Mouse (Mus musculus) left cerebral cortex, postnatal 14 days (tissue): Measurements from ENCODE around the gene Coq8b. TPM values are rescaled to one million over a fixed set of nuclear protein-coding genes. Genes with fewer than 3 reads are reported as not detected.
"Not testable (repeated sequence)": the region's sequence is repeated elsewhere in the genome, so short reads cannot be mapped to it uniquely, and the experiment has no call there.

ENCODE experiments used
- DNase-seq, 2 experiments: peaks; one replicate each; pipeline ENCODE4 v3.0.0; 2021 to 2022; ENCODE audit warnings: low spot score in 2 of 2, mixed read lengths in 1 of 2
- intact Hi-C: fragments of 180-260 bp; cut with DNase I; formaldehyde crosslinking; loops from one replicate; pipeline ENCODE4 v1.15.1; 2025
- total RNA-seq, 2 experiments: library from RNA; stranded (reverse); gene quantifications; 2 replicates each; pipeline ENCODE4 v1.2.3; 2021

The Coq8b gene
- total RNA-seq, 2 experiments from 2014 or later = 31.2 to 34.8 TPM

DNA sequence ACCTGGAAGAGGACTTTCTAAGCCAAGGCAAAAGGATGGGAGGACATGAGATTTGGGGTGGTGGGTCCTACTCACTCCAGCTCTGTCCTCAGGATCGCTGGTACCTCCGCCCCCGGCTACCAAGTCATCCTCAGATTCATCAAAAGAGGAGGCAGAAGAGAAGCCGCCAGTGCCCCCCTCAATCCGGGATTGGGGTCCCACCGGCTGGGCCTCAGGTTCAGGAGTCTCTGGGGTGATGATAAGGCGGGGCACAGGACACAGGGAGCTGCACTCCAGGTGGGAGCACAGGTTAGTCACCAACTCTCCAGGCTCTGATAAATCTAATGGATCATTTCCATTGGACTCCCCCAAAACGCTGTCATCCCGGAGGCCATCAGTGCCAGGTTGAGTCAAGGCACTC is 5.5 kb upstream of the Coq8b start:
- intact Hi-C loops = no loop called here
- DNase-seq = no peak

DNA sequence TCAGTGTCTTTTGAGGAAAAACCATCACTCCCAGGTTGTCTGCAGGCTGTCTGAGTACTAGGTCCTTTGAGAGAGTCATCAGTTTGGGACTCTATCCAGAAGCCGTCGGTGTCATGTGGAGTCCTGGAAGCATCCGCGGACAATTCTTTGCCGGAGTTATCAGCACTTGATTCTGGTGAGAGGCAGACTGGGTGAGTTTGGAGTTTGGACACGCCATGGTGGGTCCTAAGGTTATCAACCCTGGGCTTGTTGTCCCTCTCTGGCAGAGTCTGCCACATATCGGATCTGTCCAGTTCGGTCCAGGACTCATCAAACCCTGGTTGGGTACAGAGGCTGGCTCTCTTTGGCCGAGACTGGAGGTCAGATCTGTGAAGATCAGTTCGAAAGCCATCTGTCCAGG is 5.1 kb upstream of the Coq8b start:
- no peak for DNase-seq
- intact Hi-C loops = no loop called here

DNA sequence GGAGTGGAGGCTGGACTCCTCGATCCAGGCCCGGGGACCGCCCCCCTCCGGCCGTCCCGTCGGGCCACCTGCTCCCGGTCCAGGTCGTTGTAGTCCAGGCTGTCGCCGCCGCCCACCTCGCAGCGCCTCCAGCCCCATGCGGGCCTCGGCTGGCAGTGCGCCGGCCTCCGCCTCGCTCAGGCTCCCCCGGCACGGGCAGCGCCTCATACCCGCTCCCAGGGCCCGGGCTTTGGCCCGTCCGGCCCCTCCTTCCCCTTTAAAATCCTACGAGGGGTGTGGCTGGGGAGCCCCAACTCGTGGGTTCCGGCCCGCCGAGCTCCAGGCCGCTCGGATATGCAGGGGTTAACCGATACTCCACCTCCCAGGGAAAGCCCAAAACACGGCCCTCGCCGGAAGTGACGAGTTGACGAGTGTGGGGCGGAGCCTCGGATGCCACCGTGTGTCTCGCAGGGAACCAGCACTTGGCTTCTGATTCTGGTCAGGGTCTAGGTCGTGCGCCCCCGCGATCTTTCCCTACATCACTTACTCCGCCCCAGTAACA is 4.5 kb upstream of the Coq8b start, which contains the start of gene Itpkc:
TSS of gene Itpkc (minus strand) at position 381 of the 541 bp plus-strand sequence.
- intact Hi-C loops = no loop called here
- peak; percentile 91 to 92 for DNase-seq

DNA sequence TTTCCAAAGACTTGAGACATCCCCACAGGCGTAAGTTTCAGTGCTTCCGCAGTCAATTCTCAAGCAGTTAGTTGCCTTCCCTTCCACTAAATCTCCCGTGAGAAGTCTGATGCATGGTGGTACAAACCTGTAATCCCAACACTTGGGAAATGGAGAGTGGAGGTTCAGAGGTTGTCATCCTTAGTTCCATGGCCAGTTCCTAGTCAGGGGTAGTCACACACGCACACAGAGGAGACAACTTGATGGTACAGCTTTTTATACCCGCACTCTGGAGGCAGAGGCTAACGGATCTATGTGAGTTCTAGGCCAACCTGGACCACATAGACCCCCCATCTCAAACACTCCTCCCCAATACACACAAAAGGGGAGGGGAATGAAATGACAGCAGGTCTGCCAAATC is 4.0 kb upstream of the Coq8b start:
- DNase-seq = no peak
- intact Hi-C loops = no loop called here

DNA sequence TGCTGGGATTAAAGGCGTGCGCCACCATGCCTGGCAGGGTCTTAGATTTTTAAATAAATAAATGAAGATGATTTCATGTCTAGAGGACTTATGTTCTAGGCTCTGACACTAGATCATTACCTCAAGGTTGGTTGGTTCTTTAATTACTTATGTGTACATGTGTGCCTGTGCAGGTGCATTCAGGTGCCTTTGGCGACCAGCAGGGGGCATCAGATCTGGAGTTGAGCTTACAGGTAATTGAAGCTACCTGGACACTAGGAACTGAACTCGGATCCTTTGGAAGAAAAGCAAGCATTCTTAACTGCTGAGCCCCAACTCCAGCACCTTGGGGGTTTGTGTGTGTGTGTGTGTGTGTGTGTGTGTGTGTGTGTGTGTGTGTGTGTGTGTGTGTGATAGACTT is 2.0 kb upstream of the Coq8b start:
- intact Hi-C loops = no loop called here
- DNase-seq = no peak

DNA sequence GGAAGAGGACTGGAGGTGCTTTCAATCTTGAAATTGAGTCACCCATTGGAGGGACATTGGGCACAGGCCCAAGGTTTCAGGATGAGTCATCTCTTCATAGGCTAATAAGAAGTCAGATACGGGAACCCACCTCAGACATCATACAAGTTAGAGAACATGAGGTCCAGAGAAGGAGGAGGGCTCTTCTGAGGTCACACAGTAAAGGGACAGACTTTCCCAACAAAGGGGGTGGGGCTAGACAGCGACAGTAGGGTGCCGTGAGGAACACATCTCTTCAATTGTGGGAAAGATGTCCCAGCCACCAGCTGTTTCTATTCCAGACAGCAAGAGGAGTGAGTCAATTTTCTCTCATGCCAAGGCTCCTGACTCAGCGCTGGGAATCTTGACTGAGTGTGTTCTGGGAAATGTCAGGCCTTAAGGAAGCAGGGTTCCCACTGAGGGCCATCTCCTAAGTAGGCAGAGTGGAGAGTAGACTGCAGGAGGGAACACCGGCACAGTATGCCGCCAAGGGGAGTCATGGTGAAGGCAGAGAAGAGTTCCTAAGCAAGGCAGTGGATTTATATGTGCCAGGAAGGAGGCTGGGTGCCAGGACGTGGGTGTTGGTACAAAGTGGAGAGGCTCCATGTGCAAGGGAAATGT is 1.0 kb upstream of the Coq8b start:
- intact Hi-C loops = loop anchor here (2.0 kb wide), 1 partner anchor 27 kb away; the partner anchor contains the start of gene Numbl
- DNase-seq = peak; percentile 75 to 90

DNA sequence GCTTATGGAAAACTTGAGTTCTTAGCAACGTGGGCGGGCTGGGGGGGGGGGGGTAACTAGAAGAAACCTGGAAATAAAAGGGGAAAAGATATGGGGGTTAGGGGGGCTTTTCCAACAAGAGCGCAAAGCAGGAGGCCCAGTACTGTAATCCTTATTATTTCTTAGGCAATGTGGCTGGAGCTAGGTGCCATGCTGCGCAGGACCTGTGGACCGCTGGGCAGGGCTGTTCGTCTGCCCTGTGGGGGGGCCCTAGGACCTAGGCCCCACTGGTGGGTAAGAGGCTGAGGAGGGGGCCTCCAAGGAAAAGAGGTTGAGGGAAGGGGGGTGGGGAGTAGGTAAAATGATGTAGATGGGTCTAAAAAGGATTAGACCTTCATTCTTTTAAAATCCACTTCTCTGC is 477 bp downstream of the Coq8b start:
- no peak for DNase-seq
- intact Hi-C loops = loop anchor here (2.0 kb wide), 1 partner anchor 26 kb away; the partner anchor contains the start of gene Numbl

DNA sequence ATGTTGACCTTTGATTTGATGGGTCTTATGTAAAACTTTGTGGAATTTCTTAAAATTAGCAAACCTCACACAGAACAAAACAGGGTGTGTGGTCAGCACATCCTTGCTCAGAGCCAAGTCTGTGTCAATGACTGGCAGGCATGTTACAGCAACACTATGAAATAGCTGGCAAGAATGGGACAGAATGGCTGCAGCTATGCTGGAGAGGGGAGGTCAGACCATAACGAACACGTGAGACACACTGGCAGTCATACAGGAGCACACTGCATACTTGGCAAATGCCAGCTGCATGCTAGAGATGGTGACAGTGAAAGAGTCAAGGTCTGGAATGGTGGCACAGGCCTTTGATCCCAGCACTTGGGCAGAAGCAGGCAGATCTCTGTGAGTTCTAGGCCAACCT is 2.9 kb downstream of the Coq8b start:
- intact Hi-C loops = no loop called here
- DNase-seq = no peak

DNA sequence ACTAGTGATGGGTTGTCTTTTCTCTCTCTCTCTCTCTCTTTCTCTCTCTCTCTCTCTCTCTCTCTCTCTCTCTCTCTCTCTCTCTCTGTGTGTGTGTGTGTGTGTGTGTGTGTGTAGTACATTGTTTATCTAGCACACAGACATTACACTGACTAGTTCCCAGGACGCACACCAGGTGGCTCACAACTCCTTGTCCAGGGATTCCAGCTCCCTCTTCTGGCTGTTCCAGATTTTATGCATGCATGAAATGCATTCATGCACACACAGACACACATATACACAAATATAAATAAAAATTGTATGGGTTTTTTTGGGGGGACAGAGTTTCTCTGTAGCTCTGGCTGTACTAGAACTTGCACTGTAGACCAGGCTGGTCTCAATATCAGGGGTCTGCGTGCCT is 4.7 kb downstream of the Coq8b start:
- intact Hi-C loops = no loop called here
- DNase-seq = no peak

DNA sequence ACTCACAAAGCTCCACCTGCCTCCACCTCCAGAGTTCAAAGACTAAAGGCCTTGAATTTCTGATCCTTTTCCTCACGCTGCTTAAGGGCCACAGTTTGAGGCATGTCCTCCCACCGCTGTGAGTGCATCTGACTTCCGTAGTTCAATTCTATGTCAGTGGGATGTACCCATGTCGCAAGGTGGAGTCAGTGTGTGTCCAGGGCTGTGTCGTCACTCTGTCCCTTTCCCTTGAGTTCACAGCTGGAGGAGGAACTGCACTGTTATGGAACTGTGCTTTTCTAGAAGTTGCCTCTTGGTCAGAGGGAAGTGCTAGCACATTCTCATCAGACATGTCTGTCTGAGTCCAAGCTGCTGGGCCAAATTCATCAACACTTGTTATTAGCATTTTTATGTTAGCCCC is 5.7 kb downstream of the Coq8b start:
- no peak for DNase-seq
- intact Hi-C loops = no loop called here

DNA sequence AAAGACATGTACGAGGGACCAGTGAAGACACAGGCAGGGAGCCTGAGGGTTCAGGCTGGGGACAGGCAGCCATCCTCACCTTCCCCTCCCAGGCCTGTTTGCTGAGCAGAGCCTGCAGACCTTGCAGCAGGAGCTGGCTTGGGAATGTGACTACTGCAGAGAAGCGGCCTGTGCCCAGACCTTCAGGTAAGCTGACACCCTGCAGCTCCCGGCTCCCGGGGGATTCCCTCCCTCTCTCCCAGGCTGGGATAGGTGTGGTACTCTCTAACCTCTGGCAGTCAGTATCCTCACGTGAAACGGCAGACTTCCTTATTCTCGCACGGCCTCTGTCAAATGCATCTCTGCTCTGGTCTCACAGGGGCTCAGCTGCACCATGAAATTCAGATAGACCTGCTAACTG is 10.4 kb downstream of the Coq8b start:
- no peak for DNase-seq
- intact Hi-C loops = no loop called here

DNA sequence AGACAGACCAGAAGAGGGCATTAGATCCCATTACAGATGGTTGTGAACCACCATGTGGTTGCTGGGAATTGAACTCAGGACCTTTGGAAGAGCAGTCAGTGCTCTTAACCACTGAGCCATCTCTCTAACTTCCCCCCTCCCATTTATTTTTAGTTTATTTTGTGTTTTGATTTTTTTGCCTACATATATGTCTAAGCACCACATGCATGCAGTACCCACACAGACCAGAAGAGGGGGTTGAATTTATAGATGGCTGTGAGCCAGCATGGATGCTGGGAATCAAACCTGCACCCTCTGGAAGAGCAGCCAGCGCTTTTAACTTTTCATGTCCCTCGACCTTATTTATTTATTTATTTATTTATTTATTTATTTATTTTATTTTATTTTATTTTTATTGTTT is 11.3 kb downstream of the Coq8b start:
- intact Hi-C loops, DNase-seq: not testable (repeated sequence)

DNA sequence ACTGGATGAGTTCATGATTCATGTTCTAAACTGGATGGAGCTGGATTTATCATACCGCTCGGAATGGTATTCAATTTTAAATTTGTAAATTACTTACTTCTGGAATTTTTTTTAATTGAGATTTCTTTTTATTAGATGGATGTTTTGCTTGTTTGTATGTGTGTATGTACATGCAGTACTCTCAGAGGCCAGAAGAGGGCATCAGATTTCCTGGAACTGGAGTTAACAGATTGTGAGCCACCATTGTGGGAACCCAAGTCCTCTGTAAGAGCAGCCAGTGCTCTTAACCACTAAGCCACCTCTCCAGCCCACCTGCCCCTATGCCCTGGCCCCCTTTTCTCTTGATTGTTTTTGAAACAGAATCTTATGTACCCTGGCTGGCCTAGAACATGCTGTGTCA is 16.3 kb downstream of the Coq8b start:
- DNase-seq = no peak
- intact Hi-C loops = no loop called here

DNA sequence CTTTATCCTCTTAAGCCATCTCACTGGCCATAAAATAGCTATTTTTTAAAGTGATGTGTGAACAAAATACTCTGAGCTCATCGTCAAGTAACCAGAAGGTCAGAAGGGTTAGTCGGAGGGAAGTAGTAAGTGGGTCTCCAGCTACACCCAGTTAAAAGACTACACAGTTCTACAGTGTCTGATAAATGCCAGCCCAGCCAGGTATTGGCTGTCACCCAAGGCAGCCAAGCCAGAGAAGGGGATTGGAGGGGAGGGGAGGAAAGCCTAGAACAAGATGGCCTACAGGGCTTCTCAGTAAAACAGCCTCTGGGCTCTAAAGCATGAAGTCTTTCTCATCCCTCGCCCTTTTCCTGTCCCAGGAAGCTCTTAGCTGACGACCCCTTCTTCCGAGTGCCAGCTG is 17.1 kb downstream of the Coq8b start:
- intact Hi-C loops = no loop called here

DNA sequence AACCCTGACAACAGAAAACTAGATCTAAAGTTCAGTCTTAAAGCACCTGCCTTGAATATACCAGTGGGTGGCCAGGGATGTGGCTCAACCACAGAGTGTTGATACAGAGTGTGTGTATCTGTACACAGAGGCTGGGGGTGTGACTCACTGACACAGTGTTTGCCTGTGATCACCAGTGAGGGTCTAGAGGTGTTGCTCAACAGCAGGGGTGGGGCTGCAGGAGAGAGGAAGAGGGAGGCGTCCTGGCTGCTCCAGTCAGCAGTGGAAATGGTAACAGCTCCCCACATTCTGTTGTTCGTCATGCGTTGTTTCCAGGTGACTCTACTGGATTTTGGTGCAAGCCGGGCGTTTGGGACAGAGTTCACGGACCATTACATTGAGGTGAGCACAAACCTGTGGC is 19.1 kb downstream of the Coq8b start:
- intact Hi-C loops = no loop called here
- no peak for DNase-seq

More for the DNA sequence above, 17.1 kb downstream of the Coq8b start:
- DNase-seq = no peak

DNA sequence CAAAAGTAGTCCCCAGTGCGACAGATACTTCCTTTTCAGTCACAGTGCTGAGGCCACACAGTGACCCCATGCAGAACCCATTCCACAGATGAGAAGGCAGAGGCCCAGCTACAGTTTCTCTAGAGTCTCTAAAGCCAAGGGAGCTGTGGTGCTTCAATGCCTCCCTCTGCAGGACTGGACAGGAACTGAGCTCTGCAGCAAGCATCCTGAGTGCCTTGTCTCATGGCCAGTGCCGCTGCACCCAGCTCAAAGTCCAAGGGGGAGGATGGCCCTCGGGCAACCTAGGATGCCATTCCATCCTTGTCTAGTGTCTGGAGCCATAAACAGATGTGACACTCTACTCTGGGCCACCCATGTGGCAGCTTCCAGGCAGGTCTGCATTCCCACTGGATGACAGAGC is 22.9 kb downstream of the Coq8b start:
- intact Hi-C loops = no loop called here

DNA sequence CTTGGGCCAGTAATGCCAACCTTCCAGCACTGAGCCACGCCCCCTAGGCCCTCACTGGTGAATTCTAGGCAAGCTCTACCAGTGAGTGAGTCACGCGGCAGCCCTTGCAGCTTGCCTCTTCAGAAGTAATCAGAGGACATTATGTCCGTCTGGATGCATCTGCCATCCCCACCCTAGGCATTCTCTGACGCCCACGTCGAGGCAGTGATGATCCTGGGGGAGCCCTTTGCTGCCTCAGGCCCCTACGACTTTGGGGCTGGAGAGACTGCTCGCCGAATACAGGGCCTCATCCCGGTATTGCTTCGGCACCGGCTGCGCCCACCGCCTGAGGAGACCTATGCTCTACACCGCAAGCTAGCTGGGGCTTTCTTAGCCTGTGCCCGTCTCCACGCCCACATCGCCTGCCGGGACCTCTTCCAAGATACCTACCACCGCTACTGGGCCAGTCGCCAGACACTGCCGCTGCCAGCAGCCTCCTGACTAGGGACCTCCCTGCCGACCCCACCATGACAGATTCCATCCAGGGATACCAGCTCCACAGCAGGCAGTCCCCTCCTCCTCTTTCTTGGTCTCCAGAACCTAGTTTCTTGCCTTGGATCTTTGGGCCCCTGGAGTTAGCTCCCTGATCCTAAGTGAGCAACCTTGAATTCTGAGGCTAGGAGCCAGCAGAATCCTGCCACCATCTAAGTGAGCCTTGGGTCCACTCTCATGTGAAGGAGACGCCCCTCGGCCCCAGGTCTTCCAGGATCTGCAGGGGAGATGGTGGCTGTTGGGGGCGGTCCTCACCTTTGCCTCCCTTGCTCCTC is 24.4 kb downstream of the Coq8b start:
- intact Hi-C loops = no loop called here
- DNase-seq = peak; percentile 73 to 86

More for the DNA sequence above, 22.9 kb downstream of the Coq8b start:
- no peak for DNase-seq

DNA sequence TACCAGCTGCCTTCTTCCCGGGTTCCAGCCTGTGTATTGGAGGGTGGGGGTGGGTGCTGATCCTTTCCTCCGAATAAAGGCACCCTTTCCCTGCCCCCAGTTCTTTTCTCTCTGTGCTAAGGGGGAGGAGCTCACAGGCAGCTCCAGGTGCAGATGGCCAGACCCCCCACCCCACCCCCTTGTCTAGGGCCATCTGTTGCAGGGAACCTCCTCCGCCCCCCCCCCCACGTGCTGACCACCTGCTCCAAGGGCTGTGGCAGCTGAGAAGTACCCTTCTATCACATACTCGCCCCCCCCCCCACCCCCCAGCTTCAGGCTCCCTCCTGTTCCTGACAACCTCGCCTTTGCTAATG is 25.0 kb downstream of the Coq8b start:
- intact Hi-C loops = loop anchor here (2.0 kb wide), 1 partner anchor 25 kb away; the partner anchor contains the start of gene Coq8b
- DNase-seq = no peak

DNA sequence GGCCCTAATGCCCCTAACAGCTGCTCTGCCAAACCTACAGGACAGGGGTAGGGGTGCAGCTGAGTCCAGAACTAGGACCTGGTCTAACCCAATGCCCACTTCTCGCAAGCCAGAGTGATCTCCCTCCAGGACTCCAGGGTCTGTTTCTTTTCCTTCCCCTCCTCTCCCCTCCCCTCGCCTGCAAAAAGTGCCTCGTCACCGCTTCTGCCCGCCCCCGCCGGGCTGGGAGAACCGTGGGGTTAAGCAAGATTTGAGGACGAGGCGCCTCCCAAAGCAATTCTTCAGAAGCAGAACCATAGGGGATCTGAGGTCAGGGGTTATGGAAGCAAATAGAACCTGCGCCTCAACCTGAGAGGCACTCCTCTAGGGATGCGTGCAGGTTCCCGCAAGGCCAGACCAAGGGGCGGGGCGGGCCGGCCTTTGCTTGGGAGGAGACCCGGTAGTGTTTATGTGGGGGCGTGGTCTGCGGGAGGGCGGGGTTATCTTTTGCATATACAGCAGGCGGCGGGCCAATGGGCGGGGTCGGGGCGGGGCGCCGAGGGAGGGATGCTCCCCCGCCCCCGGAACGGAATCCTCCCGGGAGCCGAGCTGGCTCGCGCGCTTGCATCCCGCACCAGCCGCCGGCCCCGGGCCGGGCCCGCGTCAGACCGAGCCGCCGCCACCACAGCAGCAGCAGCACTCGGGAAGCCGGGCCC is 25.5 kb downstream of the Coq8b start, which contains the start of gene Numbl:
TSS of gene Numbl (plus strand) at position 229 of the 695 bp plus-strand sequence.
- peak; percentile 91 to 92 for DNase-seq
- intact Hi-C loops = loop anchor here (2.0 kb wide), 1 partner anchor 26 kb away; the partner anchor contains the start of gene Coq8b

DNA sequence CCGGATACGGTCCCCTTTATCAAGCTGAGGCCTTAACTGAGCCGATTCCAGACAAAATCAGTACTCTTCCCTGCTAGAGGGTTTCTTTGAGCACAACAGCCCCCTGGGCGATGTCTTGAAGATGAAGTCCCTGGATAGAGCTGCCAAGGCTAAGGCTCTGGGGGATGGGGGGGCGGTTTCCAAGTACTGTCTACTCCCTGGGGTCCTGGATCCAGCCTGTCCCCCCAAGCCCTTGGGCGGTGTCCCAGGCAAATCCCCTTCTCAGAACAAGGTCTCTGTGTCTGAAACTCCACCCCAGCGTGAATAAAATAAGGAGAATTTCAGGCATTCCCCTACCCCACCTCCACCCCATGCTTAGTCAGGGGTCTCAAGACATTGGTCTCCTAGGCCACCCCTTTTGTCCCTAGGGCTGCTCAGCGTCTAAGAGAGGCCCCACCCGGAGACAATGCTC is 26.5 kb downstream of the Coq8b start:
- DNase-seq = no peak
- intact Hi-C loops = loop anchor here (2.0 kb wide), 1 partner anchor 26 kb away; the partner anchor contains the start of gene Coq8b
